ENCODE assay signal across 9 mouse cellular contexts in the genomic region with DNA sequence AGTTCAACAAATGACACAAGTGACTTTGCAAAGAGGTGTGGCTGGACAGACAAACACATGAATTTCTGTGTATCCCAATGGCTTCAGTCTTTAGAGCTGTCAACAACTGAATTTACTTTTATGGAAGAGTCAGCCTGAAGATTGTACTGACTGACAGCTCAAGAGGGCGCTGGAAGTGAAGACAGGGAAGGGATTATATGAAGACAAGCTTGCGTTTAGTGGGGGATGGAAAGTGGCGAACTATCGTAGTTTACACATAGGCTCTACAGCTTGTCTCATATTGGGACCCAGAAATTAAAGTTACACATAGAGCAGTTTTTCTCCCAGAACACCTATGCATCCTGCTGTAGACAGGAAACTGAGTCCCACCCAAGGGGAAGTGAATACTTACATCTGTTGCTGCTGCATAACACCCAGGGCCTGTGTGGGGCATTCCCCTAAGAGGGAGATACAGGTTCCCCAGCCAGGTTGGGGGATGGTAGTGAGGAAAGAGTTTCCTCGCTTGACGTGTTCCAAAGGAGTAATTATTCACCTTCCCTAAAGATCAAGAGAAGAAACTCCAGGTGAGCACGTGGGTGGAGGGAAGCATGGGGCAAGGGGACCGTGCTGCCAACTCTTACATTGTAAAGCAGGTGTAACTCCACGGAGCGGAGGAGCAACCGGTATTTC. TPM values are rescaled to one million over a fixed set of nuclear protein-coding genes. Genes with fewer than 3 reads are reported as not detected.
DNase-seq lines count a peak whose midpoint lies in the region; ATAC-seq and TF ChIP-seq lines count a peak whose summit lies in the region.
"Had no signal": no experiment of that assay in that cellular context is flagged by ENCODE, and none has a peak within 500 bp of the region (broad histone marks: within the 10 kb centered on the region; RNA-seq: fewer than 3 reads in every experiment).

No protein-coding gene starts in this region.

- H3K4me2 ChIP-seq in heart, embryonic 14.5 days (ENCODE audit: low read length): peak overlapping the region; percentile 61

- no peaks in the 10 kb centered on the region for H3K27me3 ChIP-seq in heart, embryonic 14.5 days (ENCODE audit: control insufficient read depth, insufficient read depth, low read length)
- H3K27me3 ChIP-seq in heart, adult 2 months (ENCODE audit: control insufficient read depth, insufficient read depth, low read length): no peaks in the 10 kb centered on the region
- H3K27me3 ChIP-seq in E14TG2a.4 (ENCODE audit: insufficient read depth, low read length): no peaks in the 10 kb centered on the region

- no peaks in the 10 kb centered on the region for H3K79me2 ChIP-seq in heart, adult 2 months (replicated peaks; ENCODE audit: control insufficient read depth, insufficient read depth, low read length)

- TF ChIP-seq CTCF in heart, adult 2 months (IDR thresholded peaks at IDR 0.05): no peak
- no peak for TF ChIP-seq CTCF in E14TG2a.4 (conservative IDR thresholded peaks at IDR 0.05; ENCODE audit: low read length)

- H3K27ac ChIP-seq in heart, embryonic 14.5 days (replicated peaks in 1 of 2; ENCODE audit: control insufficient read depth in 1 of 2, insufficient read depth in 1 of 2, low read depth in 2 of 2, low read length in 2 of 2): no peak overlapping the region
- no peak overlapping the region for H3K27ac ChIP-seq in heart, adult 2 months

- peak overlapping the region; percentile 0 to 22; a peak in 2 of 4 replicates for H3K4me3 ChIP-seq in heart, embryonic 14.5 days (ENCODE audit: control insufficient read depth in 1 of 2, insufficient read depth in 1 of 2, low read depth in 1 of 2, low read length in 2 of 2)
- H3K4me3 ChIP-seq in heart, adult 2 months: no peak overlapping the region
- H3K4me3 ChIP-seq in E14TG2a.4 (replicated peaks; ENCODE audit: low read length): peak overlapping the region; percentile 54

- 14% methylated on average over 11 of the region's 11 CpGs for WGBS in heart, embryonic 14.5 days
- 17% methylated on average over 11 of the region's 11 CpGs for WGBS in heart, adult 2 months

- no peak for TF ChIP-seq EP300 in heart, adult 2 months (IDR thresholded peaks at IDR 0.05; ENCODE audit: insufficient read depth, low read depth, low read length)

- no peaks in the 10 kb centered on the region for H3K9me3 ChIP-seq in heart, embryonic 14.5 days (ENCODE audit: control insufficient read depth, low read length)
- H3K9me3 ChIP-seq in E14TG2a.4 (ENCODE audit: low read length): no peaks in the 10 kb centered on the region

- TF ChIP-seq POLR2A in heart, adult 2 months (IDR thresholded peaks at IDR 0.05; ENCODE audit: insufficient read depth, low read depth, low read length): no peak

- no peaks in the 10 kb centered on the region for H3K36me3 ChIP-seq in heart, embryonic 14.5 days (ENCODE audit: control insufficient read depth, insufficient read depth, low read length)
- H3K36me3 ChIP-seq in heart, adult 2 months (ENCODE audit: control insufficient read depth, insufficient read depth, low read length): no peaks in the 10 kb centered on the region
- H3K36me3 ChIP-seq in E14TG2a.4 (ENCODE audit: insufficient read depth, low read length): no peaks in the 10 kb centered on the region

- no peak for DNase-seq in heart, adult 2 months
- no peak for DNase-seq in layer of hippocampus, adult 9-11 months
- no peak for DNase-seq in left cerebral cortex, postnatal 14 days (ENCODE audit: low spot score in 2 of 2)
- no peak for DNase-seq in kidney, adult 9 months

- no peak overlapping the region for H3K9ac ChIP-seq in heart, embryonic 14.5 days (ENCODE audit: low read length)
- H3K9ac ChIP-seq in heart, adult 2 months (ENCODE audit: low read depth, low read length): no peak overlapping the region

- intact Hi-C loops in heart, adult 2 months (cut with DNase I): no loop called here
- intact Hi-C loops in left cerebral cortex, postnatal 14 days (cut with DNase I): no loop called here

- peaks cover 6 to 8% of the 10 kb centered on the region in 2 experiments; a peak in 2 of 4 replicates for H3K4me1 ChIP-seq in heart, embryonic 14.5 days (ENCODE audit: control insufficient read depth in 2 of 2, insufficient read depth in 2 of 2, low read length in 2 of 2)
- no peaks in the 10 kb centered on the region for H3K4me1 ChIP-seq in heart, adult 2 months (ENCODE audit: control insufficient read depth, insufficient read depth, low read length)
- peaks cover 12% of the 10 kb centered on the region for H3K4me1 ChIP-seq in E14TG2a.4 (replicated peaks; ENCODE audit: low read depth, low read length)

- no peak for ATAC-seq in heart, embryonic 14.5 days (ENCODE audit: insufficient number of reproducible peaks, insufficient read depth, low FRiP score, low read depth)
- peak; percentile 17; the same call in 1 of the 2 replicates for ATAC-seq in granulocyte monocyte progenitor cell, adult 5-6 weeks (replicated peaks; ENCODE audit: poor library complexity, severe bottlenecking)
- ATAC-seq in megakaryocyte-erythroid progenitor cell, adult 5-6 weeks (replicated peaks; ENCODE audit: low FRiP score, low TSS enrichment, poor library complexity, severe bottlenecking): peak; percentile 35; the same call in 1 of the 2 replicates

RNA-seq across cellular contexts. Expression of a gene that starts 13.6 kb away (rescaled TPM):
- polyA plus RNA-seq in heart, embryonic 14.5 days (2014; fragmentation: Nextera tagmentation; extraction: Ambion mirVana): not detected in 2 replicates
- total RNA-seq in heart, adult 2 months (2021): not detected
- polyA plus RNA-seq in heart, adult 2 months (2012; rRNA removed): 0.20 TPM in 1 of 2 replicates, not detected in the other
- total RNA-seq in granulocyte monocyte progenitor cell, adult 5-6 weeks (2014; fragmentation: Nextera tagmentation): not detected in 2 replicates
- not detected in 2 replicates for total RNA-seq in granulocyte monocyte progenitor cell, adult 5-6 weeks (2017)
- not detected in 2 replicates for total RNA-seq in megakaryocyte-erythroid progenitor cell, adult 5-6 weeks (2014; fragmentation: Nextera tagmentation)
- not detected in 2 replicates for total RNA-seq in megakaryocyte-erythroid progenitor cell, adult 5-6 weeks (2017)
- total RNA-seq in left cerebral cortex, postnatal 14 days (2021): under 1 TPM in 1 of 2 experiments, not detected in 1; 0.38 TPM
- total RNA-seq: MEL had no signal

RNA-seq across cellular contexts. Expression of a gene that starts 27.3 kb away (rescaled TPM):
- polyA plus RNA-seq in heart, embryonic 14.5 days (2014; fragmentation: Nextera tagmentation; extraction: Ambion mirVana): 1.2 and 1.8 TPM in 2 replicates
- under 1 TPM; 0.16 to 0.34 TPM for total RNA-seq in heart, adult 2 months (2021)
- 0.98 and 1.4 TPM in 2 replicates for polyA plus RNA-seq in heart, adult 2 months (2012; rRNA removed)
- 4.6 and 10.2 TPM in 2 replicates for total RNA-seq in granulocyte monocyte progenitor cell, adult 5-6 weeks (2014; fragmentation: Nextera tagmentation)
- total RNA-seq in granulocyte monocyte progenitor cell, adult 5-6 weeks (2017): 0.78 and 0.88 TPM in 2 replicates
- 5.9 and 7.8 TPM in 2 replicates for total RNA-seq in megakaryocyte-erythroid progenitor cell, adult 5-6 weeks (2014; fragmentation: Nextera tagmentation)
- total RNA-seq in megakaryocyte-erythroid progenitor cell, adult 5-6 weeks (2017): 2.4 and 7.4 TPM in 2 replicates
- 1 to 10 TPM; 1.3 to 1.6 TPM for total RNA-seq in left cerebral cortex, postnatal 14 days (2021)

RNA-seq across cellular contexts. Expression of a gene that starts 31.8 kb away (rescaled TPM):
- 0.34 TPM in 1 of 2 replicates, not detected in the other for polyA plus RNA-seq in heart, embryonic 14.5 days (2014; fragmentation: Nextera tagmentation; extraction: Ambion mirVana)
- total RNA-seq in heart, adult 2 months (2021): not detected
- polyA plus RNA-seq in heart, adult 2 months (2012; rRNA removed): 0.12 TPM in 1 of 2 replicates, not detected in the other
- not detected in 2 replicates for total RNA-seq in granulocyte monocyte progenitor cell, adult 5-6 weeks (2014; fragmentation: Nextera tagmentation)
- total RNA-seq in granulocyte monocyte progenitor cell, adult 5-6 weeks (2017): 1.6 TPM in 1 of 2 replicates, not detected in the other
- total RNA-seq in megakaryocyte-erythroid progenitor cell, adult 5-6 weeks (2014; fragmentation: Nextera tagmentation): not detected in 2 replicates
- not detected in 2 replicates for total RNA-seq in megakaryocyte-erythroid progenitor cell, adult 5-6 weeks (2017)
- not detected for total RNA-seq in left cerebral cortex, postnatal 14 days (2021)
- total RNA-seq: MEL had no signal

RNA-seq across cellular contexts. Expression of a gene that starts 40.9 kb away (rescaled TPM):
- polyA plus RNA-seq in heart, embryonic 14.5 days (2014; fragmentation: Nextera tagmentation; extraction: Ambion mirVana): 903 and 907 TPM in 2 replicates
- 1,000 to 10,000 TPM; 1,076 to 1,219 TPM for total RNA-seq in heart, adult 2 months (2021)
- 478 and 1,133 TPM in 2 replicates for polyA plus RNA-seq in heart, adult 2 months (2012; rRNA removed)
- total RNA-seq in granulocyte monocyte progenitor cell, adult 5-6 weeks (2014; fragmentation: Nextera tagmentation): 389 and 444 TPM in 2 replicates
- total RNA-seq in granulocyte monocyte progenitor cell, adult 5-6 weeks (2017): 507 and 649 TPM in 2 replicates
- 376 and 381 TPM in 2 replicates for total RNA-seq in megakaryocyte-erythroid progenitor cell, adult 5-6 weeks (2014; fragmentation: Nextera tagmentation)
- 527 and 581 TPM in 2 replicates for total RNA-seq in megakaryocyte-erythroid progenitor cell, adult 5-6 weeks (2017)
- total RNA-seq in left cerebral cortex, postnatal 14 days (2021): 100 to 1,000 TPM; 295 to 299 TPM

RNA-seq across cellular contexts. Expression of a gene that starts 41.7 kb away (rescaled TPM):
- 83.4 and 91.9 TPM in 2 replicates for polyA plus RNA-seq in heart, embryonic 14.5 days (2014; fragmentation: Nextera tagmentation; extraction: Ambion mirVana)
- total RNA-seq in heart, adult 2 months (2021): 10 to 100 TPM; 37.8 to 39.6 TPM
- 40.9 and 58.5 TPM in 2 replicates for polyA plus RNA-seq in heart, adult 2 months (2012; rRNA removed)
- 75.6 and 98.5 TPM in 2 replicates for total RNA-seq in granulocyte monocyte progenitor cell, adult 5-6 weeks (2014; fragmentation: Nextera tagmentation)
- 35.9 and 49.0 TPM in 2 replicates for total RNA-seq in granulocyte monocyte progenitor cell, adult 5-6 weeks (2017)
- 77.7 and 84.6 TPM in 2 replicates for total RNA-seq in megakaryocyte-erythroid progenitor cell, adult 5-6 weeks (2014; fragmentation: Nextera tagmentation)
- total RNA-seq in megakaryocyte-erythroid progenitor cell, adult 5-6 weeks (2017): 37.0 and 37.9 TPM in 2 replicates
- total RNA-seq in left cerebral cortex, postnatal 14 days (2021): 10 to 100 TPM; 54.6 to 61.6 TPM
